Mouse (Mus musculus) embryonic facial prominence, embryonic 15.5 days (tissue): Measurements from ENCODE around the gene Psmd4. TPM values are rescaled to one million over a fixed set of nuclear protein-coding genes. Genes with fewer than 3 reads are reported as not detected.

Experiments used
- ATAC-seq: fragments of 200-750 bp; cut with Nextera tagmentation; 2 replicates; pipeline ENCODE4 v1.8.0; 2017; ENCODE audit warnings: low read depth, moderate TSS enrichment; ENCODE audit not compliant: insufficient number of reproducible peaks, low FRiP score, low TSS enrichment
- H3K27ac ChIP-seq: fragments of 300-500 bp; sonication (generic); replicated peaks from 2 replicates; pipeline ENCODE4 v1.5.1; 2015; ENCODE audit warnings: mild to moderate bottlenecking, inconsistent platforms
- H3K27me3 ChIP-seq: fragments of 300-500 bp; sonication (generic); 2 replicates; pipeline ENCODE4 v1.6.1; 2015; ENCODE audit warnings: inconsistent platforms
- H3K36me3 ChIP-seq: fragments of 300-500 bp; sonication (generic); 2 replicates; pipeline ENCODE4 v1.6.1; 2015; ENCODE audit warnings: mild to moderate bottlenecking, inconsistent platforms
- H3K4me1 ChIP-seq: fragments of 300-500 bp; sonication (generic); 2 replicates; pipeline ENCODE4 v1.6.1; 2015; ENCODE audit warnings: inconsistent platforms
- H3K4me2 ChIP-seq: fragments of 300-500 bp; sonication (generic); replicated peaks from 2 replicates; pipeline ENCODE4 v1.6.1; 2015; ENCODE audit warnings: mild to moderate bottlenecking, inconsistent platforms
- H3K4me3 ChIP-seq: fragments of 300-500 bp; sonication (generic); replicated peaks from 2 replicates; pipeline ENCODE4 v1.5.1; 2015; ENCODE audit warnings: mild to moderate bottlenecking, inconsistent platforms
- H3K9ac ChIP-seq: fragments of 300-500 bp; sonication (generic); 2 replicates; pipeline ENCODE4 v1.6.1; 2015; ENCODE audit warnings: inconsistent platforms
- H3K9me3 ChIP-seq: fragments of 300-500 bp; sonication (generic); replicated peaks from 2 replicates; pipeline ENCODE4 v1.6.1; 2016; ENCODE audit warnings: inconsistent platforms
- WGBS: fragments of 180-500 bp; shearing (Covaris S2); methylation state at CpG from one replicate; pipeline ENCODE4 v1.1.7; 2015; 5-methylcytosine and 5-hydroxymethylcytosine counted together
- polyA plus RNA-seq: library from polyadenylated mRNA; unstranded; fragments of >200 nt; fragmentation: Nextera tagmentation; extraction: Ambion mirVana; gene quantifications from 2 replicates; pipeline ENCODE4 v1.2.1, GENCODE M21; 2015

Psmd4 gene
- 265 and 267 TPM in 2 replicates for polyA plus RNA-seq

- peaks cover 8% of the 10 kb centered on the region; the same call in 1 of the 2 replicates for H3K36me3 ChIP-seq
- WGBS, result under 1% methylated on average over 36 of the region's 36 CpGs
These were observed at the start of gene Psmd4 for GRCm38 (mm10) chr3:95042166-95042837. Gene Psmd4, minus strand, starts transcription at chr3:95042614.

DNA sequence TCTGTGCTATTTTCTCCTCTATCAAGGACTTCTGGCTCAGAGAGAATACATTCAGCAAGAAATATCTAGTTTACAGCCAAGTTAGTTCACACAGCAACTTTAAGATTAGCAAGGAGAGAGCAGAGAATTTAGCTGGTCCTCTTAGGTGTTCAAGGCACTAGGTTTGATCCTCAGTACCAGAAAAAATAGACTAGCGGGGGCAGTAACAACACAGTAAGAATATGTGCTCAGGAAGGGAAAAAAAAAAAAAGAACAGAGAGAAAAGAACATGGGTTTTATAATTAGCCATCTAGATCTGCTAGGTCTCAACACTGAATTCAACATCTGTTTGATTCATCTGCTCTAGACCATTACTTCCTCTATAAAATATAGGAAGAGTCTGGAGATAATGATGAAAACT lies 45.7 kb upstream of the Psmd4 start:
- H3K4me1 ChIP-seq, result no peaks in the 10 kb centered on the region
- H3K4me3 ChIP-seq, result no peak overlapping the region
- no peaks in the 10 kb centered on the region for H3K9me3 ChIP-seq
- peaks cover 4% of the 10 kb centered on the region; the same call in 1 of the 2 replicates for H3K36me3 ChIP-seq
- whole genome bisulfite sequencing, result 93% methylated on average over 1 of the region's 1 CpGs
- no peak overlapping the region for H3K9ac ChIP-seq
- no peak overlapping the region for H3K27ac ChIP-seq
- no peaks in the 10 kb centered on the region for H3K27me3 ChIP-seq
- no peak for ATAC-seq
- no peak overlapping the region for H3K4me2 ChIP-seq

More at GRCm38 (mm10) chr3:95042166-95042837, at the start of gene Psmd4:
- H3K27me3 ChIP-seq, result no peaks in the 10 kb centered on the region
- peak; percentile 99 for ATAC-seq
- peak within 1 kb of the TSS; percentile 77 for H3K9ac ChIP-seq
- peaks cover 8% of the 10 kb centered on the region for H3K4me1 ChIP-seq
- peak within 1 kb of the TSS; percentile 96 for H3K4me3 ChIP-seq
- H3K4me2 ChIP-seq, result peak within 1 kb of the TSS; percentile 60
- H3K9me3 ChIP-seq, result no peaks in the 10 kb centered on the region
- H3K27ac ChIP-seq, result peak within 1 kb of the TSS; percentile 73

GRCm38 (mm10) chr3:95071606-95072005 lies 29.2 kb upstream of the Psmd4 start:
- no peak overlapping the region for H3K4me3 ChIP-seq
- WGBS, result 88% methylated on average over 2 of the region's 2 CpGs
- H3K27me3 ChIP-seq, result no peaks in the 10 kb centered on the region
- peaks cover 80% of the 10 kb centered on the region for H3K36me3 ChIP-seq
- no peaks in the 10 kb centered on the region for H3K9me3 ChIP-seq
- H3K4me2 ChIP-seq, result no peak overlapping the region
- no peak for ATAC-seq
- no peaks in the 10 kb centered on the region for H3K4me1 ChIP-seq
- H3K27ac ChIP-seq, result no peak overlapping the region
- H3K9ac ChIP-seq, result no peak overlapping the region

GRCm38 (mm10) chr3:95066570-95066969 lies 24.2 kb upstream of the Psmd4 start:
- no peak for ATAC-seq
- 76% methylated on average over 11 of the region's 11 CpGs for WGBS
- Histone ChIP-seq H3K4me2 (no peak overlapping the region), H3K9me3 (no peaks in the 10 kb centered on the region), H3K4me1 (no peaks in the 10 kb centered on the region), H3K9ac (no peak overlapping the region), H3K4me3 (no peak overlapping the region), H3K27me3 (no peaks in the 10 kb centered on the region), H3K36me3 (peaks cover 88% of the 10 kb centered on the region), H3K27ac (no peak overlapping the region)

- H3K4me1 ChIP-seq, result no peaks in the 10 kb centered on the region
- H3K9ac ChIP-seq, result no peak overlapping the region
- ATAC-seq, result no peak
- 88% methylated on average over 6 of the region's 6 CpGs for WGBS
- H3K4me2 ChIP-seq, result no peak overlapping the region
- H3K36me3 ChIP-seq, result peaks cover 88% of the 10 kb centered on the region
- H3K9me3 ChIP-seq, result no peaks in the 10 kb centered on the region
- no peaks in the 10 kb centered on the region for H3K27me3 ChIP-seq
- H3K4me3 ChIP-seq, result no peak overlapping the region
- H3K27ac ChIP-seq, result no peak overlapping the region
These were observed 23.7 kb upstream of the Psmd4 start for GRCm38 (mm10) chr3:95066095-95066494.

- no peak overlapping the region for H3K27ac ChIP-seq
- 89% methylated on average over 1 of the region's 1 CpGs for WGBS
These were observed 23.1 kb upstream of the Psmd4 start for GRCm38 (mm10) chr3:95065553-95065952.

DNA sequence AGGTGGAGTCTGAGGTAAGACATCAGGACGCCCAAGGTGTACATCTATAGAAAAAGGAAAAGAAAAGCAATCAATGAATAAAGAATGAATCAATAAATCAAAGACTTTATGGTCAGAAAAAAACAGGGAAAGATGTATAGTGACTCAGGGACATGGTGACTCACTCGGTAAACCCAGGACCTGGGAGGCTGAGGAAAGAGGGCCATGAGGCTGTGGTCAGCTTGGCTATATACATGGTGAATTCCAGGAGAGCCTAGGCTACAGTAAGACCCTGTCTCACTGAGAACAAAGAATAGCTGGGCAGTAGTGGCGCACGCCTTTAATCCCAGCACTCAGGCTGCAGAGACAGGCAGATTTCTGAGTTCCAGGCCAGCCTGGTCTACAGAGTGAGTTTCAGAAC lies 21.3 kb upstream of the Psmd4 start:
- Histone ChIP-seq H3K4me2 (no peak overlapping the region), H3K4me3 (no peak overlapping the region), H3K4me1 (no peaks in the 10 kb centered on the region), H3K27me3 (no peaks in the 10 kb centered on the region), H3K9me3 (no peaks in the 10 kb centered on the region), H3K9ac (no peak overlapping the region), H3K36me3 (peaks cover 90% of the 10 kb centered on the region), H3K27ac (no peak overlapping the region)
- ATAC-seq, result no peak
- WGBS, result 91% methylated on average over 4 of the region's 4 CpGs

More at GRCm38 (mm10) chr3:95065553-95065952, 23.1 kb upstream of the Psmd4 start:
- Histone ChIP-seq H3K9ac (no peak overlapping the region), H3K4me3 (no peak overlapping the region), H3K27me3 (no peaks in the 10 kb centered on the region), H3K9me3 (no peaks in the 10 kb centered on the region), H3K4me2 (no peak overlapping the region), H3K4me1 (no peaks in the 10 kb centered on the region), H3K36me3 (peaks cover 88% of the 10 kb centered on the region)
- no peak for ATAC-seq

DNA sequence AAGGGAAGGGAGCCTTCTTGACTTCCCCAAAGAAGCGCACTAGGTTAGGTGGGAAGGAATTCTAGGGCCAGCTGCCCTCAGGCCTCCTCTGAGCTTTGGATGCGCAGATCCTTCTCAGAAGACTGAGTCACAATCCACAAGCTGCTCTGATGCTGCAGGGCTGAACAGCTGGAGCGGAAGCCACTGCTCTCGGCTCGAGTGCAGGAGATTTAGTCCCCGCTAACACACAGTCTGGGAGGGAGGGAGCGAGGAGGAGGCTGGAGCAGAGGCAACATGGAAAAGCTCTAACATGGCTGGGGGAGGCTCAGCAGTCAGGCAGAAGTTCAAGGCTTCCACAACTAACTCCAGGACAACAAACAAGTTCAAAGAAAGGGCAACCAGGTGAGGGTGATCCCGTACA lies 15.7 kb upstream of the Psmd4 start:
- Histone ChIP-seq H3K9me3 (no peaks in the 10 kb centered on the region), H3K9ac (no peak overlapping the region), H3K27me3 (no peaks in the 10 kb centered on the region), H3K4me1 (peaks cover 11% of the 10 kb centered on the region), H3K4me3 (no peak overlapping the region), H3K27ac (peak overlapping the region; percentile 48; the same call in 1 of the 2 replicates), H3K36me3 (peaks cover 48% of the 10 kb centered on the region), H3K4me2 (no peak overlapping the region)
- no peak; the same call in 1 of the 2 replicates for ATAC-seq
- WGBS, result 50% methylated on average over 8 of the region's 8 CpGs

GRCm38 (mm10) chr3:95056275-95056674 lies 13.9 kb upstream of the Psmd4 start:
- Histone ChIP-seq H3K4me1 (peaks cover 11% of the 10 kb centered on the region), H3K36me3 (peaks cover 32% of the 10 kb centered on the region), H3K4me2 (no peak overlapping the region), H3K9me3 (no peaks in the 10 kb centered on the region), H3K27ac (no peak overlapping the region), H3K9ac (no peak overlapping the region), H3K27me3 (no peaks in the 10 kb centered on the region), H3K4me3 (no peak overlapping the region)
- ATAC-seq, result no peak
- WGBS, result 82% methylated on average over 7 of the region's 7 CpGs

DNA sequence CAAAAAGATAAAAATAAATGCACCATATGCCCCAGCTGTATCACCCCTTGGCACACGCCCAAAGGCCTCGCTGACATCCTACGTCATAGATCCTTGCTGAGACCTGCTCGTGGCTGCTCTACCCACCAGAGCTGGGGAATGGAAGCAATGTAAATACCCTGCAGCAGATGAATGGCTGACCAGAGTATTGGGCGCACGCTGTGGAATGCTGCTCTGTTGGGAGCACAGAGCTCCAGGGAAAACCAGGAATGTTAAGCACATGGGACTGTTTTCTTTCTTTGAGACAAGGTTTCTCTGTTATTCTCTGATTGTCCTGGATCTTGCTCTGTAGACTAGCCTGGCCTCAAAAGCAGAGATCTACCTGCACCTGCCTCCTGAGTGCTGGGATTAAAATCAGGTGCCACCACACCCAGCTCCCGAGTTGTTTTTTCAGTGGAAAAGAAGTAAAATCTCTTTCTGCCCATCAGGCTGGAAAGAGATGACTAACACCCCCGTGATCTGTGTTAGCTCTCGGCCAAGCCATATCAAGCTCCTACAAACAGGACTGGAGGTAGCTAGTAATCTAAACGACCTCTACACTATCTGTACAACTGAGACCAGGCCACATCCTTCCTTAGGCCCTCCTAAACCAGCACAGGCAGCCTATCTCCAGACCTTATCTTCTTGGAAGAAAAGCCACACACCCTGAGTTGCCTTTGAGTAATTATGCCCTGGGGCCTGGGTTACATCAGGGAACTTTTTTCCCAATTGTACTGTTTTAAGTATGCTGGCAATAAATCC lies 12.3 kb upstream of the Psmd4 start:
- ATAC-seq, result 0 out of 2 replicates have a peak, but pooled peaks have one; percentile 53
- no peak overlapping the region for H3K9ac ChIP-seq

GRCm38 (mm10) chr3:95053701-95054100 lies 11.3 kb upstream of the Psmd4 start:
- Histone ChIP-seq H3K9ac (no peak overlapping the region), H3K4me3 (no peak overlapping the region), H3K27ac (no peak overlapping the region), H3K4me2 (no peak overlapping the region), H3K36me3 (peaks cover 6% of the 10 kb centered on the region; the same call in 1 of the 2 replicates), H3K27me3 (no peaks in the 10 kb centered on the region), H3K4me1 (peaks cover 11% of the 10 kb centered on the region), H3K9me3 (no peaks in the 10 kb centered on the region)
- WGBS, result 43% methylated on average over 3 of the region's 3 CpGs
- no peak for ATAC-seq

More for the DNA sequence above, 12.3 kb upstream of the Psmd4 start:
- Histone ChIP-seq H3K27me3 (no peaks in the 10 kb centered on the region), H3K27ac (peak overlapping the region; percentile 61; the same call in 1 of the 2 replicates), H3K9me3 (no peaks in the 10 kb centered on the region), H3K4me1 (peaks cover 11% of the 10 kb centered on the region), H3K36me3 (peaks cover 16% of the 10 kb centered on the region), H3K4me2 (no peak overlapping the region), H3K4me3 (no peak overlapping the region)
- 24% methylated on average over 10 of the region's 10 CpGs for WGBS
